ENCODE assay signal across 13 mouse cellular contexts in genomic region chr17:19031441-19031840, GRCm38 (mm10). TPM values are rescaled to one million over a fixed set of nuclear protein-coding genes. Genes with fewer than 3 reads are reported as not detected.
"Had no signal": no experiment of that assay in that cellular context is flagged by ENCODE, and none has a peak within 500 bp of the region (broad histone marks: within the 10 kb centered on the region; RNA-seq: fewer than 3 reads in every experiment).

No protein-coding gene starts in this region.

RNA-seq across cellular contexts. Expression of gene Vmn2r98, which starts 21.8 kb away (rescaled TPM):
- total RNA-seq: neutrophil, adult 5-6 weeks had no signal
- polyA plus RNA-seq: neural tube, embryonic 14.5 days; neural tube, embryonic 15.5 days; small intestine, adult 2 months; spleen, adult 2 months; stomach, embryonic 14.5 days; stomach, embryonic 15.5 days; stomach, embryonic 16.5 days; stomach, postnatal 0 days; testis, adult 2 months; thymus, adult 2 months; thymus, postnatal 0 days; urinary bladder, adult 2 months had no signal
